Mouse (Mus musculus) thymus, adult 2 months (tissue): ENCODE measurements around the gene Milr1. TPM values are rescaled to one million over a fixed set of nuclear protein-coding genes. Genes with fewer than 3 reads are reported as not detected.
"Not testable (repeated sequence)": the region's sequence is repeated elsewhere in the genome, so short reads cannot be mapped to it uniquely, and the experiment has no call there.

Source experiments
- DNase-seq: peaks from one replicate; pipeline ENCODE4 v3.0.0; 2021
- H3K27ac ChIP-seq: fragments of 200-500 bp; 2 replicates; pipeline ENCODE4 v1.5.1; 2012; ENCODE audit warnings: low read length, control low read depth; ENCODE audit not compliant: control insufficient read depth, insufficient read depth
- H3K27me3 ChIP-seq: fragments of 200-500 bp; 2 replicates; pipeline ENCODE4 v1.6.1; 2012; ENCODE audit warnings: mild to moderate bottlenecking, low read length, moderate library complexity, mixed read lengths; ENCODE audit not compliant: control insufficient read depth, insufficient read depth
- H3K36me3 ChIP-seq: fragments of 200-500 bp; 2 replicates; pipeline ENCODE4 v1.6.1; 2012; ENCODE audit warnings: mild to moderate bottlenecking, low read length, moderate library complexity; ENCODE audit not compliant: control insufficient read depth, insufficient read depth
- H3K4me1 ChIP-seq: fragments of 200-500 bp; replicated peaks from 2 replicates; pipeline ENCODE4 v1.6.1; 2012; ENCODE audit warnings: low read length; ENCODE audit not compliant: control insufficient read depth, insufficient read depth
- H3K4me3 ChIP-seq: fragments of 200-500 bp; 2 replicates; pipeline ENCODE4 v1.5.1; 2012; ENCODE audit warnings: mild to moderate bottlenecking, low read length, control low read depth, moderate library complexity; ENCODE audit not compliant: control insufficient read depth, insufficient read depth
- CTCF ChIP-seq: fragments of 200-500 bp; IDR thresholded peaks from 2 replicates; pipeline ENCODE4 v1.5.1; 2012; ENCODE audit warnings: mild to moderate bottlenecking, control low read depth, low read length, moderate library complexity, borderline replicate concordance; ENCODE audit not compliant: control insufficient read depth, poor library complexity, insufficient read depth; ENCODE audit errors: extremely low read depth
- POLR2A ChIP-seq: fragments of 200-500 bp; IDR thresholded peaks from 2 replicates; pipeline ENCODE4 v1.6.1; 2012; ENCODE audit warnings: mild to moderate bottlenecking, low read length, control low read depth, moderate library complexity; ENCODE audit not compliant: control insufficient read depth, poor library complexity, insufficient read depth; ENCODE audit errors: extremely low read depth
- WGBS: fragments of 180-500 bp; shearing (Covaris S2); methylation state at CpG from one replicate; pipeline ENCODE4 v1.1.7; 2018; 5-methylcytosine and 5-hydroxymethylcytosine counted together
- polyA plus RNA-seq: library from polyadenylated mRNA; depleted of rRNA; stranded (reverse); fragments of >200 nt; gene quantifications from 2 replicates; pipeline ENCODE4 v1.2.3, GENCODE M21; 2012

Milr1 gene
- polyA plus RNA-seq, 1 experiment = 3.6 TPM

DNA sequence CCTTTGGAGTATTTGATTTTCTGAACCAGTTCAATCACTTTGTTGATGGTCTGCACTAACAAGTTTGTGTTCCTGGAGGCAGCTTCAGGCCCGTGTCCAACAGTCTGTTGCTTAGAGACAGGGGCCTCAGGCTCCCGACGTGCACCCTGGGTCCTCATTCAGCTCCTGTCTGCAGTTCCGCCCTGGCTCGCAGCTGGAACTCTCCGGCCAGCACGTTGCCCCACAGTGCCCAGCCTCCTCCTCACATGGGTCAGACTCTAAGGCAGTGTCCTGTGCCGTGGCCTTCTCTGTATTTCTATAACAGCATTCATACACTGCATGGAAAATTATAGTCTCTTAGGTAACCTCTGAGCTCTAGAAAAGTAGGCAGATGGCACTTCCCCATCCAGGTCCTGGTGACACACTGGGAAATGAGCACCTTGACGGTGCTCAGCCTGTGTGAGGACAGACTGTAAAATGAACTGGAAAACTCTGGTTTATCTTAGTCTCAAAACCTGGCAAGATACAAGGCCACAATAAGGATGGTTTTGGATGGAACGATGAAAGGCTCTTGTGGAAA, 51.1 kb downstream of the Milr1 start:
- no peak overlapping the region for H3K4me3 ChIP-seq
- 96% methylated on average over 10 of the region's 10 CpGs for WGBS
- H3K27me3 ChIP-seq = no peaks in the 10 kb centered on the region
- TF ChIP-seq POLR2A (no peak), CTCF (no peak)
- DNase-seq = no peak
- H3K4me1 ChIP-seq = no peaks in the 10 kb centered on the region
- H3K27ac ChIP-seq = no peak overlapping the region
- peaks cover 73% of the 10 kb centered on the region for H3K36me3 ChIP-seq

DNA sequence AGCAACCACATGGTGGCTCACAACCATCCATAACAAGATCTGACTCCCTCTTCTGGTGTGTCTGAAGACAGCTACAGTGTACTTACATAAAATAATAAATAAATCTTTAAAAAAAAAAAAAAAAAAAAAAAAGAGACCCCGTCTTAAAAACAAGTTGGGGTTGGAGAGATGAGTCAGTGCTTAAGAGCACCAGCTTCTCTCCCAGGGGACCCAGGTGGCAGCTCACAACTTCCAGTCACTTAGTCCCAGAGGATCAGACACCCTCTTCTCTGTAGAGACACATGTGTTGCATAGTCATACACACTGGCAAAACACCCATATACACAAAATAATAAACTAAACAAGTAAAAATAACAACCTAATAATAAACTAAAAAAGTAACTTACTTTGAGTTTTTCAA, 56.4 kb downstream of the Milr1 start:
- H3K4me1 ChIP-seq, DNase-seq, H3K27me3 ChIP-seq, H3K27ac ChIP-seq, H3K4me3 ChIP-seq: not testable (repeated sequence)
- 88% methylated on average over 1 of the region's 1 CpGs for WGBS
- H3K36me3 ChIP-seq = peaks cover 63% of the 10 kb centered on the region

DNA sequence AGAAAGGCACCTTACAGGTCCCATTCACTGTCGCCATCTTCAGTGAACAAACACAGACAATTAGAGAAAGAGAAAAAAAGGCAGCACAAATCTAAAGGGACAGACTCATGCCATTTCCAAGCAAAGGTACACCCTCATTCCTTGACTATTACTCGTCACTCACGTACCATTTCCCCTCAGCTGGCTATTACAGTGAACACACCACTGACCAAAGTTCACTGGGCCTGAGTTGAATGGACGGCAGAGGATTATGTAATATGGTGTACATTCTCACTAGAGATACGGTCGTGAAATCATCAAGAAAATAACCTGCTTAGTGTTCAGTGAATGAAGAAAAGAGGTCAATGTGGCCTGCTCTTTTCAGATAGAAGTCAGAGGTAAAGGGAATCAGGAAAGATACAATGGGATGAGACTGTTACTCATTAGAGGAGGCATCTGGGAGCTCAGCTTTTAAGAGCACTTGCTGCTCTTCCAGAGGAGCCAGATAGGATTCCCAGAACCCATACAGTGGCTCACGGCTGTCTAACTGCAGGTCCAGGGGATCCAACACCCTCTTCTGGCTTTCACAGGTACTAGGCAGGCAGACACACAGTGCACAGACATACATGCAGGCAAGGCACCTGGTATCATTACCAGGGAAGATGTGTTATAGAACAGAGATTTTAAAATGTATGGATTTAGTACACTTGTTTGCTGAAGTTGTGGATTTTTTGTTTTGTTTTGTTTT, 61.5 kb downstream of the Milr1 start:
- TF ChIP-seq CTCF = no peak
- no peak for TF ChIP-seq POLR2A
- Histone ChIP-seq H3K27ac (no peak overlapping the region), H3K4me1 (no peaks in the 10 kb centered on the region), H3K27me3 (no peaks in the 10 kb centered on the region), H3K36me3 (peaks cover 80% of the 10 kb centered on the region), H3K4me3 (no peak overlapping the region)
- 98% methylated on average over 7 of the region's 7 CpGs for WGBS
- no peak for DNase-seq

DNA sequence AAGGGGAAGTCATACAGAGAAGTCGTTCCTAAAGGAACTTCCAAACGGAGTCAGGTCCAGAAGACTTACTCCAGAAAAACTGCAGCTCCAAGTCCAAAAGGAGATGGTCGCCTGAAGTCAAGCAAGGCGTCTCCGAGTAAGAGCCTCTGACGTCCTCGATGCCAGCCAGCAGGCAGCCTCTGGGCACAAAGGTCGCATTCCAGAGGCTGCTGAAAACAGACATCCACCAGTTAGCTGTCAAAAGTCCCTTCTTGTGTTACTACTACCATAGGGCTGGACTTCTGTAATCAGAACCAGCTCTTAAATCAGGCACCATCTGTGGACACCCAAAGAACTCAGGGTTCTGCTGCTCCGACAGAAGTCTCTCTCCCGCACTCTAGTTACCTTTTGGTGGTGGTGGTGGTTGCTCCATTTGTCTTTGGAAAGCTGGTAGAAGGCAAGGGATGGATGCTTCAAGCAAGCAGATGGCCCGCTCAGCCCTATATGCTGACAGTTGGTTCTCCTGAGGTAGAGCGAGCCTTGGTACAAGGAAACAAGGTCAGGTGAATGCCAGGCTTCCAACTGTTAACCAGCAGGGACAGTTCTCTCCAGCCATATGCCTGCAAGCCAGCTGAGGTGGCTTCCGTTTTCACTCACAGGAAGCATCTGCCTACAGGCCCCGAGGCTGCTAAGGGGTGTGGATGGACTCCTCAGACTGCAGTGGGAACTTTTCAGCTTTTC, 63.7 kb downstream of the Milr1 start:
- no peak for TF ChIP-seq CTCF
- no peak for TF ChIP-seq POLR2A
- no peak for DNase-seq

DNA sequence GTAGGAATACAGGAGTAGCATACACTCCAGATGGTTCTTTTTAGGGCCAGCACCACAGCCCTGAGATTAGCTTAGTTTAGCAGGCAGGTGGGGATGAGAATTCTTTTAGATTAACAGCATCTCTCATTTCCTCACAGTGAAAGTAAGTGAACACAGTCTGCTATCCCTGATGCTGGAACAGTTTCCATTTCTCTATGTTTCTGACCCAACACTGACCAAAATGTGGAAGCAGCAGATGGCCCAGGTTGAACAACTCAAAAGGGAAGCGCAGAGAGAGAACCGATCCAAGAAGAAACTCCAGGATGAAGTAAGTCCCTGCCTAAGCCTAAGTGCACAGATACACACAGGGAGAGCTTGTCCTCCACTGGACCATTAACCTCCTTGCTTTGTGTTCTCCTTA, 64.3 kb downstream of the Milr1 start:
- TF ChIP-seq CTCF (no peak), POLR2A (no peak)

More for the DNA sequence above, 63.7 kb downstream of the Milr1 start:
- WGBS = 89% methylated on average over 14 of the region's 14 CpGs
- Histone ChIP-seq H3K4me1 (no peaks in the 10 kb centered on the region), H3K36me3 (peaks cover 88% of the 10 kb centered on the region), H3K27ac (no peak overlapping the region), H3K27me3 (no peaks in the 10 kb centered on the region), H3K4me3 (no peak overlapping the region)

DNA sequence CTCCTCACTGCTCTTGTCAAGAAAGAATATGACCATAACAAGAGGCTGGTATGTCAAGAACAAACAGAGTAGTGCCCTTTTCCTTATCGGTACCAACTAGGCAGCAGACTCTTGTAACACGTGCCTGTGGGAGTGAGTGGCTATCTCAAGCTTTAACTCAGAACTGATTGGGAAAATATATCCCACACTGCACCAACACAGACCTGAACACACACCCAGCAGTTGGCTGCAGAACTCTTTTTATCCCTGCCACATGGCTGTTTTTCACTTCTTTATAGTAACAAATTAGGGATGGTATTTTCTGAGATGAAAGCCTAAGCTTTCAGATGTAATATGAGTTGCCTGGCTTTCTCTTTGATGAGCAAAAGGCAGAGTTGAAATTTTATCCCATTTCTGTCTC, 64.7 kb downstream of the Milr1 start:
- WGBS = 90% methylated on average over 2 of the region's 2 CpGs
- peaks cover 78% of the 10 kb centered on the region for H3K36me3 ChIP-seq

More for the DNA sequence above, 64.3 kb downstream of the Milr1 start:
- Histone ChIP-seq H3K36me3 (peaks cover 82% of the 10 kb centered on the region), H3K4me1 (no peaks in the 10 kb centered on the region), H3K27ac (no peak overlapping the region), H3K27me3 (no peaks in the 10 kb centered on the region), H3K4me3 (no peak overlapping the region)
- DNase-seq = no peak
- WGBS = 94% methylated on average over 2 of the region's 2 CpGs

More for the DNA sequence above, 64.7 kb downstream of the Milr1 start:
- TF ChIP-seq POLR2A (no peak), CTCF (no peak)
- Histone ChIP-seq H3K27me3 (no peaks in the 10 kb centered on the region), H3K4me3 (no peak overlapping the region), H3K27ac (no peak overlapping the region), H3K4me1 (no peaks in the 10 kb centered on the region)
- DNase-seq = no peak
